Mouse (Mus musculus): ENCODE data around the gene Psmb7. TPM values are rescaled to one million over a fixed set of nuclear protein-coding genes. Genes with fewer than 3 reads are reported as not detected.

Gene Psmb7
- polyA plus RNA-seq, 1 experiment from 2014 or later: 162 TPM

DNA sequence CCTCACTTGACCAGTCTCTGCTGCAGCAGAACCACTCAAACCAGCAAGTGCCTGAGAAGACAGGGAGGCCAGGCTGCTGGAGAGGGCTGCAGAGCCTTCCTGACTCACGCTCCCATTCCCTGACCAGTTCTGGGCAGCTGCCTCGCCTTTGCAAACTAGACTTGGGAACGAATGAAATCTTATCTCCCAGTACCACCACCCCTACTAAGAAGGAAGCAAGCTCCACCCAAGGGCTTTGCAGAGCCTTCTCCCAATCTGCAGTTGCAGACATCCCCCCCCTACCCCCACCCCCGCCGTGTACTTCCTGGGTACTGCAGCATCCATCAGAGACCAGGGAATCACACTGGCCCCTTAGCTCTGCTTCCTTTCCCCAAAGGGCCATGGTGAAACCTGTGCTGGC is 39.2 kb upstream of the Psmb7 start:
- 60% methylated on average over 5 of the region's 5 CpGs for WGBS
- TF ChIP-seq EP300 (optimal IDR thresholded peaks at IDR 0.05) (no peak), CTCF (IDR thresholded peaks at IDR 0.05; ENCODE audit: low read depth) (no peak)
- ATAC-seq (ENCODE audit: low FRiP score, low TSS enrichment): no peak

DNA sequence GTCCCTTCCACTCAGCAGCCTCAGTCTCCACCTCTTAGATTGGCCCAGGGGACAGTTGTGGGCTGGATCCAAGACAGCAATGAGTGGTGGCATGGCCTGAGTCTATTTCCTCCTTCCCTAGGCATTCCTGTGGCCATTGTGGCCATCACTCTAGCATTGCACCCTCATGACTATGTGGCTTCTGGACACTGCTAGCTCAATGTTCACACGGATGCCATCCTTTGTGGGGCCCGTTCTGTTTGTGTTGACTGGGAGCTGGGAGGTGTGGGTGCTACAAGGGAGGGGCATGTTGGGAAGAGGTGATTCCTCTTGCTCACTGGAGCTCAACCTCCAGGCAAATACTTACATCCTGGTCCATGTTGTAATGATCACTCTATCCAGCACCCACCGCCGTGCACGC is 38.3 kb upstream of the Psmb7 start:
- Histone ChIP-seq H3K4me2 (replicated peaks; ENCODE audit: low read depth) (no peak overlapping the region), H3K27me3 (ENCODE audit: control insufficient read depth, insufficient read depth, low read length) (no peaks in the 10 kb centered on the region), H3K9me3 (ENCODE audit: control insufficient read depth, low read length) (no peaks in the 10 kb centered on the region), H3K36me3 (ENCODE audit: control insufficient read depth, insufficient read depth, low read length) (no peaks in the 10 kb centered on the region), H3K4me1 (replicated peaks; ENCODE audit: control insufficient read depth, insufficient read depth) (no peaks in the 10 kb centered on the region), H3K4me3 (ENCODE audit: low read depth, low read length) (no peak overlapping the region), H3K27ac (replicated peaks) (no peak overlapping the region), H3K9ac (ENCODE audit: low read length) (no peak overlapping the region)
- TF ChIP-seq EP300 (optimal IDR thresholded peaks at IDR 0.05): no peak
- TF ChIP-seq CTCF (IDR thresholded peaks at IDR 0.05; ENCODE audit: low read depth): no peak
- WGBS: 82% methylated on average over 5 of the region's 5 CpGs
- DNase-seq (ENCODE audit: low spot score): no peak
- ATAC-seq (ENCODE audit: low FRiP score, low TSS enrichment): no peak

More for the DNA sequence above, 39.2 kb upstream of the Psmb7 start:
- Histone ChIP-seq H3K9me3 (ENCODE audit: control insufficient read depth, low read length) (no peaks in the 10 kb centered on the region), H3K4me3 (ENCODE audit: low read depth, low read length) (no peak overlapping the region), H3K4me2 (replicated peaks; ENCODE audit: low read depth) (no peak overlapping the region), H3K4me1 (replicated peaks; ENCODE audit: control insufficient read depth, insufficient read depth) (no peaks in the 10 kb centered on the region), H3K27me3 (ENCODE audit: control insufficient read depth, insufficient read depth, low read length) (no peaks in the 10 kb centered on the region), H3K9ac (ENCODE audit: low read length) (no peak overlapping the region), H3K36me3 (ENCODE audit: control insufficient read depth, insufficient read depth, low read length) (no peaks in the 10 kb centered on the region), H3K27ac (replicated peaks) (no peak overlapping the region)
- DNase-seq (ENCODE audit: low spot score): no peak

- no peak overlapping the region for H3K27ac ChIP-seq (replicated peaks)
- H3K4me2 ChIP-seq (replicated peaks; ENCODE audit: low read depth): no peak overlapping the region
- H3K4me3 ChIP-seq (ENCODE audit: low read depth, low read length): no peak overlapping the region
- H3K4me1 ChIP-seq (replicated peaks; ENCODE audit: control insufficient read depth, insufficient read depth): no peaks in the 10 kb centered on the region
- TF ChIP-seq CTCF (IDR thresholded peaks at IDR 0.05; ENCODE audit: low read depth) (no peak), EP300 (optimal IDR thresholded peaks at IDR 0.05) (no peak)
- DNase-seq (ENCODE audit: low spot score) (no peak), ATAC-seq (ENCODE audit: low FRiP score, low TSS enrichment) (no peak)
- H3K9me3 ChIP-seq (ENCODE audit: control insufficient read depth, low read length): no peaks in the 10 kb centered on the region
- H3K9ac ChIP-seq (ENCODE audit: low read length): no peak overlapping the region
- no peaks in the 10 kb centered on the region for H3K27me3 ChIP-seq (ENCODE audit: control insufficient read depth, insufficient read depth, low read length)
- no peaks in the 10 kb centered on the region for H3K36me3 ChIP-seq (ENCODE audit: control insufficient read depth, insufficient read depth, low read length)
Measured at GRCm38 (mm10) chr2:38678947-38679346, 35.1 kb upstream of the Psmb7 start.

DNA sequence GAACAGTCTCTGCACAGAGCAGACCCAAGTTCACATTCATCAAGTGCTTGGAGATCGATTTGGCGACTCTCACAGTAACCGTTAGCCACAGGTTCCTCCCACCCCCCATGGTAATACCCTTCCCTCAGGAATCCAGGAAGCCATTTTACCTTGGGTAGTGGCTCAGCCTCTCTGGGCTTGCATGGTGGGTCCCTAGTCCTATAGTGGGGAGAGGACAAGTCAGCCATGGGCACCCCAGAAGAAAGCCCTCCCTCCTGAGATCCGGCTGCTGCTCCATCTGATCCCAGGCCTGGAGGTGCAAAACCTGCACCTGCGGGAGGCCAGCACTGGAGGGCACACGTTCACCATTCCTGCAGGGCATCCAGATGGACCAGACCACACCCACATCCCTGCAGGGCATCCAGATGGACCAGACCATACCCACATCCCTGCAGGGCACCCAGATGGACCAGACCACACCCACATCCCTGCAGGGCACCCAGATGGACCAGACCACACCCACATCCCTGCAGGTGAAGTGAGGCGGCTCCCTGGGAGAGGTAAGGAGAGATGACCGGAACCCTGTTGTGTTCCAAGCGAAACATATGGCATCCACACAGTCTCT is 31.6 kb upstream of the Psmb7 start:
- H3K27ac ChIP-seq (replicated peaks): no peak overlapping the region
- no peak overlapping the region for H3K4me2 ChIP-seq (replicated peaks; ENCODE audit: low read depth)
- no peaks in the 10 kb centered on the region for H3K9me3 ChIP-seq (ENCODE audit: control insufficient read depth, low read length)
- no peaks in the 10 kb centered on the region for H3K36me3 ChIP-seq (ENCODE audit: control insufficient read depth, insufficient read depth, low read length)
- no peak overlapping the region for H3K9ac ChIP-seq (ENCODE audit: low read length)
- DNase-seq (ENCODE audit: low spot score) (peak; percentile 72), ATAC-seq (ENCODE audit: low FRiP score, low TSS enrichment) (peak; percentile 77)
- TF ChIP-seq EP300 (optimal IDR thresholded peaks at IDR 0.05) (no peak), CTCF (IDR thresholded peaks at IDR 0.05; ENCODE audit: low read depth) (peak; percentile 72)
- no peaks in the 10 kb centered on the region for H3K4me1 ChIP-seq (replicated peaks; ENCODE audit: control insufficient read depth, insufficient read depth)
- no peak overlapping the region for H3K4me3 ChIP-seq (ENCODE audit: low read depth, low read length)
- H3K27me3 ChIP-seq (ENCODE audit: control insufficient read depth, insufficient read depth, low read length): no peaks in the 10 kb centered on the region
- WGBS: 49% methylated on average over 9 of the region's 9 CpGs

DNA sequence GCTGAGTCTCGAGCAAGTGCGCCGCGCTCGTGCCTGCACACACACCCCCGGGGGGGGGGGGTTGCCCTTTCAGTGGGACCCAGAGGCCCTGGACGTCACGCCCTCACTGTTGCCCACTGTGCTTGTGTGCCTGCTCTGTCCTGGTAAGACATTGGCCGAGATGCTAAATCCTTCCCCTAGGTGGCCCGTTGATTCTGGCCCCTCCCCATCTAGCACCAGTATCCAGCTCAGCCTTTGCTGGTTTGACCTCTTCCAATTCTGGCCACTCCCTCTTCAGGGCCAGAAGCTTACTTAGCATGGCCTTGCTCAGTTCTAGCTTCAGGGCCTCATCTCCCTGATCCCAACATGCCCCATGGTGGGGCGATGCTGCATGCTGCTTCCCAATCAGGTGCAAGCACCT is 28.6 kb upstream of the Psmb7 start:
- TF ChIP-seq CTCF (IDR thresholded peaks at IDR 0.05; ENCODE audit: low read depth) (no peak), EP300 (optimal IDR thresholded peaks at IDR 0.05) (no peak)
- ATAC-seq (ENCODE audit: low FRiP score, low TSS enrichment) (no peak), DNase-seq (ENCODE audit: low spot score) (no peak)
- no peaks in the 10 kb centered on the region for H3K27me3 ChIP-seq (ENCODE audit: control insufficient read depth, insufficient read depth, low read length)
- no peak overlapping the region for H3K4me3 ChIP-seq (ENCODE audit: low read depth, low read length)
- H3K4me2 ChIP-seq (replicated peaks; ENCODE audit: low read depth): no peak overlapping the region
- H3K27ac ChIP-seq (replicated peaks): no peak overlapping the region
- 56% methylated on average over 11 of the region's 11 CpGs for WGBS
- no peaks in the 10 kb centered on the region for H3K9me3 ChIP-seq (ENCODE audit: control insufficient read depth, low read length)
- H3K36me3 ChIP-seq (ENCODE audit: control insufficient read depth, insufficient read depth, low read length): no peaks in the 10 kb centered on the region
- H3K9ac ChIP-seq (ENCODE audit: low read length): no peak overlapping the region
- H3K4me1 ChIP-seq (replicated peaks; ENCODE audit: control insufficient read depth, insufficient read depth): no peaks in the 10 kb centered on the region

- Histone ChIP-seq H3K27me3 (ENCODE audit: control insufficient read depth, insufficient read depth, low read length) (no peaks in the 10 kb centered on the region), H3K9me3 (ENCODE audit: control insufficient read depth, low read length) (no peaks in the 10 kb centered on the region), H3K36me3 (ENCODE audit: control insufficient read depth, insufficient read depth, low read length) (no peaks in the 10 kb centered on the region), H3K4me3 (ENCODE audit: low read depth, low read length) (no peak overlapping the region), H3K27ac (replicated peaks) (no peak overlapping the region), H3K4me2 (replicated peaks; ENCODE audit: low read depth) (peak overlapping the region; percentile 31), H3K4me1 (replicated peaks; ENCODE audit: control insufficient read depth, insufficient read depth) (no peaks in the 10 kb centered on the region), H3K9ac (ENCODE audit: low read length) (no peak overlapping the region)
- DNase-seq (ENCODE audit: low spot score) (peak; percentile 61), ATAC-seq (ENCODE audit: low FRiP score, low TSS enrichment) (peak; percentile 69)
- TF ChIP-seq CTCF (IDR thresholded peaks at IDR 0.05; ENCODE audit: low read depth): peak; percentile 55
- TF ChIP-seq EP300 (optimal IDR thresholded peaks at IDR 0.05): no peak
- WGBS: 15% methylated on average over 17 of the region's 17 CpGs
Measured at GRCm38 (mm10) chr2:38668802-38669580, 25.1 kb upstream of the Psmb7 start.
